8 mouse cellular contexts compared by ENCODE assay signal in the genomic region with DNA sequence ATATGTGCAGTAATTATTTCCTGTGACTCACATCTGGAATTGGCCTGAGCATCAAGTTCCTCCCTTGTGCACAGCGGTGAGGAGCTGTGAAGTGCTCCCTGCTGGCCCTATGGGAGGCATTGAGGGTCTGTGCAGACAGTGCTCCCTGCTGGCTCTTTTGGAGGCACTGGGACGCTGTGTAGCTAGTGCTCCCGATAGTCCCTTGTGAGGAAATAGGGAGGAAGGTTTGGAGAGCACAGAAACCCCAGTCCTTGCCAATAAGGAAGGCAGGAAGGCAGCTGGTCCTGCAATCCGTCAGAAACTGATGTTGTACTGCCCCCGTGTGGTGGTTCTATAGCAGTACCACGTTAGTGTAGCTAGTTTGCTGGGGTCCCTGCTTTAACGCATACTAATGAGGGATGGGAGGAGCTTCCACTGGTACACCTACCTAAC. TPM values are rescaled to one million over a fixed set of nuclear protein-coding genes. Genes with fewer than 3 reads are reported as not detected.
DNase-seq lines count a peak whose midpoint lies in the region; ATAC-seq and TF ChIP-seq lines count a peak whose summit lies in the region.

No protein-coding gene starts in this region.

- H3K4me3 ChIP-seq in E14TG2a.4 (replicated peaks; ENCODE audit: low read length) = no peak overlapping the region
- no peak overlapping the region for H3K4me3 ChIP-seq in forebrain, embryonic 13.5 days
- H3K4me3 ChIP-seq in lung, embryonic 14.5 days (ENCODE audit: low read depth, low read length) = no peak overlapping the region

- H3K9me3 ChIP-seq in E14TG2a.4 (ENCODE audit: low read length) = no peaks in the 10 kb centered on the region
- H3K9me3 ChIP-seq in forebrain, embryonic 13.5 days (replicated peaks) = no peaks in the 10 kb centered on the region
- no peaks in the 10 kb centered on the region for H3K9me3 ChIP-seq in lung, embryonic 14.5 days (ENCODE audit: low read depth, low read length)

- H3K4me1 ChIP-seq in E14TG2a.4 (replicated peaks; ENCODE audit: low read depth, low read length) = peaks cover 3% of the 10 kb centered on the region; the same call in 1 of the 2 replicates
- no peaks in the 10 kb centered on the region for H3K4me1 ChIP-seq in forebrain, embryonic 13.5 days
- no peaks in the 10 kb centered on the region for H3K4me1 ChIP-seq in lung, embryonic 14.5 days (ENCODE audit: insufficient read depth)

- DNase-seq in c-Kit-positive CD71-positive TER-119-positive erythroid progenitor cells, embryonic 14.5 days (ENCODE audit: low spot score) = peak; percentile 53
- DNase-seq in heart, postnatal 14 days = peak; percentile 82 to 87
- DNase-seq in layer of hippocampus, adult 11-12 months (ENCODE audit: low spot score) = peak; percentile 43
- DNase-seq in lung, embryonic 14.5 days = peak; percentile 95
- peak; percentile 32 to 44 for DNase-seq in thymus, adult 18-20 months

- intact Hi-C loops in heart, postnatal 14 days (cut with DNase I) = loop anchor here (2.0 to 10.0 kb wide), 5 partner anchors 228 to 1019 kb away; a partner anchor contains a TSS

- H3K36me3 ChIP-seq in E14TG2a.4 (ENCODE audit: insufficient read depth, low read length) = no peaks in the 10 kb centered on the region
- H3K36me3 ChIP-seq in forebrain, embryonic 13.5 days (ENCODE audit: poor library complexity, severe bottlenecking) = no peaks in the 10 kb centered on the region
- H3K36me3 ChIP-seq in lung, embryonic 14.5 days (ENCODE audit: insufficient read depth) = no peaks in the 10 kb centered on the region

- H3K9ac ChIP-seq in forebrain, embryonic 13.5 days = no peak overlapping the region
- no peak overlapping the region for H3K9ac ChIP-seq in lung, embryonic 14.5 days

- H3K4me2 ChIP-seq in forebrain, embryonic 13.5 days = no peak overlapping the region
- no peak overlapping the region for H3K4me2 ChIP-seq in lung, embryonic 14.5 days

- H3K27ac ChIP-seq in forebrain, embryonic 13.5 days = no peak overlapping the region
- H3K27ac ChIP-seq in lung, embryonic 14.5 days (ENCODE audit: low read depth) = no peak overlapping the region

- no peaks in the 10 kb centered on the region for H3K27me3 ChIP-seq in E14TG2a.4 (ENCODE audit: insufficient read depth, low read length)
- H3K27me3 ChIP-seq in forebrain, embryonic 13.5 days = no peaks in the 10 kb centered on the region
- no peaks in the 10 kb centered on the region for H3K27me3 ChIP-seq in lung, embryonic 14.5 days (ENCODE audit: insufficient read depth, low read length)

- peak; percentile 91 for ATAC-seq in forebrain, embryonic 13.5 days
- peak; percentile 77 for ATAC-seq in lung, embryonic 14.5 days (ENCODE audit: insufficient read depth)
- ATAC-seq in neutrophil, adult 5-6 weeks (ENCODE audit: extremely low read depth, insufficient number of reproducible peaks, low FRiP score, poor library complexity, severe bottlenecking) = peak; percentile 57; the same call in 1 of the 2 replicates

- peak; percentile 53 for TF ChIP-seq CTCF in E14TG2a.4 (conservative IDR thresholded peaks at IDR 0.05; ENCODE audit: low read length)
- peak; percentile 96 for TF ChIP-seq CTCF in lung, embryonic 14.5 days (IDR thresholded peaks at IDR 0.05; ENCODE audit: low read depth)

- 12% methylated on average over 7 of the region's 7 CpGs for WGBS in forebrain, embryonic 13.5 days
- WGBS in lung, embryonic 14.5 days = 8% methylated on average over 7 of the region's 7 CpGs

RNA-seq across cellular contexts. Expression of a gene that starts 29.9 kb away (rescaled TPM):
- 70.1 and 78.9 TPM in 2 replicates for polyA plus RNA-seq in forebrain, embryonic 13.5 days (2015; fragmentation: Nextera tagmentation; extraction: Ambion mirVana)
- total RNA-seq in heart, postnatal 14 days (2021) = 100 to 1,000 TPM; 176 to 179 TPM
- polyA plus RNA-seq in lung, embryonic 14.5 days (2014; fragmentation: Nextera tagmentation; extraction: Ambion mirVana) = 58.0 and 63.6 TPM in 2 replicates
- total RNA-seq in neutrophil, adult 5-6 weeks (2017) = 44.1 and 49.5 TPM in 2 replicates

RNA-seq across cellular contexts. Expression of a gene that starts 60.0 kb away (rescaled TPM):
- polyA plus RNA-seq in forebrain, embryonic 13.5 days (2015; fragmentation: Nextera tagmentation; extraction: Ambion mirVana) = 0.62 and 0.82 TPM in 2 replicates
- total RNA-seq in heart, postnatal 14 days (2021) = under 1 TPM; 0.33 to 0.39 TPM
- polyA plus RNA-seq in lung, embryonic 14.5 days (2014; fragmentation: Nextera tagmentation; extraction: Ambion mirVana) = 0.54 and 0.70 TPM in 2 replicates
- total RNA-seq in neutrophil, adult 5-6 weeks (2017) = 0.35 and 0.98 TPM in 2 replicates

Comparison
In these comparisons a context has a peak if more than half of its experiments do, and no peak if none do; other contexts are left out.
1. DNase-seq: peak in every context shown above with its lines; median percentile 95 in lung, embryonic 14.5 days; 84 in heart, postnatal 14 days; 53 in c-Kit-positive CD71-positive TER-119-positive erythroid progenitor cells, embryonic 14.5 days; 43 in layer of hippocampus, adult 11-12 months; 38 in thymus, adult 18-20 months.